ENCODE assay signal across 8 mouse cellular contexts in genomic region chr5:151056920-151057294, GRCm38 (mm10).
DNase-seq lines count a peak whose midpoint lies in the region; ATAC-seq and TF ChIP-seq lines count a peak whose summit lies in the region.

No protein-coding gene starts in this region.

- 0 out of 2 replicates have a peak overlapping the region, but pooled peaks have one; percentile 69 for H3K27ac ChIP-seq in hindbrain, embryonic 12.5 days
- H3K27ac ChIP-seq in liver, embryonic 16.5 days (ENCODE audit: low read length) = no peak overlapping the region

- H3K36me3 ChIP-seq in hindbrain, embryonic 12.5 days = peaks cover 5% of the 10 kb centered on the region
- peaks cover 8% of the 10 kb centered on the region for H3K36me3 ChIP-seq in liver, embryonic 16.5 days (ENCODE audit: control insufficient read depth, insufficient read depth)

- no peaks in the 10 kb centered on the region; the same call in 1 of the 2 replicates for H3K9me3 ChIP-seq in hindbrain, embryonic 12.5 days (replicated peaks)
- peaks cover 3% of the 10 kb centered on the region; the same call in 1 of the 2 replicates for H3K9me3 ChIP-seq in liver, embryonic 16.5 days (replicated peaks; ENCODE audit: control insufficient read depth, low read length)

- H3K4me1 ChIP-seq in hindbrain, embryonic 12.5 days = peaks cover 19% of the 10 kb centered on the region
- H3K4me1 ChIP-seq in liver, embryonic 16.5 days (ENCODE audit: control insufficient read depth, low read depth, low read length) = no peaks in the 10 kb centered on the region

- no peak overlapping the region for H3K9ac ChIP-seq in hindbrain, embryonic 12.5 days
- no peak overlapping the region for H3K9ac ChIP-seq in liver, embryonic 16.5 days (ENCODE audit: low read depth, low read length)

- TF ChIP-seq POLR2A in brain, embryonic 14.5 days (IDR thresholded peaks at IDR 0.05; ENCODE audit: borderline replicate concordance, extremely low read depth, insufficient read depth, insufficient read length, poor library complexity, severe bottlenecking) = no peak

- no peak overlapping the region for H3K4me2 ChIP-seq in hindbrain, embryonic 12.5 days (replicated peaks)
- no peak overlapping the region for H3K4me2 ChIP-seq in liver, embryonic 16.5 days (ENCODE audit: low read depth, low read length)

- ATAC-seq in hindbrain, embryonic 12.5 days (ENCODE audit: low FRiP score) = no peak
- peak; percentile 53 for ATAC-seq in liver, embryonic 16.5 days (ENCODE audit: low read depth)

- WGBS in hindbrain, embryonic 12.5 days = 68% methylated on average over 6 of the region's 6 CpGs
- 22% methylated on average over 6 of the region's 6 CpGs for WGBS in liver, embryonic 16.5 days (ENCODE audit: insufficient replicate concordance)

- no peak overlapping the region for H3K4me3 ChIP-seq in hindbrain, embryonic 12.5 days
- H3K4me3 ChIP-seq in liver, embryonic 16.5 days (ENCODE audit: low read depth, low read length) = no peak overlapping the region

- peak; percentile 18 for DNase-seq in brain, embryonic 14.5 days (ENCODE audit: low read depth)
- DNase-seq in embryo, embryonic 9.5 days (ENCODE audit: extremely low spot score) = peak; percentile 26
- DNase-seq in spleen, postnatal 36 days (ENCODE audit: low spot score in 2 of 2) = no peak
- DNase-seq in left cerebral cortex, adult 11 months (ENCODE audit: low spot score) = no peak
- DNase-seq in thymus, postnatal 14 days = no peak
- DNase-seq in thymus, postnatal 36 days = no peak

- H3K27me3 ChIP-seq in hindbrain, embryonic 12.5 days = no peaks in the 10 kb centered on the region
- H3K27me3 ChIP-seq in liver, embryonic 16.5 days (ENCODE audit: control insufficient read depth, insufficient read depth, low read depth, low read length) = no peaks in the 10 kb centered on the region

- no peak for TF ChIP-seq CTCF in brain, embryonic 14.5 days (IDR thresholded peaks at IDR 0.05; ENCODE audit: borderline replicate concordance, extremely low read depth, insufficient read depth, insufficient read length)

Comparison
In these comparisons a context has a peak if more than half of its experiments do, and no peak if none do; other contexts are left out.
1. DNase-seq: peak in brain, embryonic 14.5 days (single experiment) and embryo, embryonic 9.5 days (single experiment); none in spleen, postnatal 36 days (0 of 2), left cerebral cortex, adult 11 months (single experiment), thymus, postnatal 14 days (single experiment) and thymus, postnatal 36 days (0 of 2).